Mouse (Mus musculus): ENCODE data around the gene Hecw2. TPM values are rescaled to one million over a fixed set of nuclear protein-coding genes. Genes with fewer than 3 reads are reported as not detected.

Hecw2 gene
- total and polyA plus RNA-seq, 3 experiments: 0.27 TPM; not detected in 2

DNA sequence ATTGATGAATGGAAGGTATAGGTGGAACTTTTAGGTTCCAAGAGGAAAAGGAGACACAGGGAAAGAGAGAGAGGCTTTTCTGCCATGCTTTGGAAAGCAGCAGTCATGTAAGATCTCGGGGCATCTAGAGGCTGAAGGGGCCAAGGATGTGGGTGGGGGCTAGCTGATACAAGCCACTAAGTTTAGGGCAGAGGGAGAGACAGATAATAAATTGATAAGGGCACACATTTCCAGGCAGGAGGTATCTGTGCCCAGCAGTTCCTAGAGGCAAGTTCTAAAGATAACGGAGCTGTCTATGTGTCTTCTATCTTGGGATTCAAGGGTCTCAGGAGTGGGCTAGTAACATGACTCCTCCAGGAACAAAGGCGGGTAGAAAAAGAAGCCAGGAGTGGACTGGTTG, 8.6 kb downstream of the Hecw2 start:
- Histone ChIP-seq H3K27me3 (ENCODE audit: insufficient read depth, low read length) (no peaks in the 10 kb centered on the region), H3K9me3 (replicated peaks) (no peaks in the 10 kb centered on the region), H3K36me3 (replicated peaks) (no peaks in the 10 kb centered on the region), H3K4me1 (ENCODE audit: insufficient read depth, low read depth, low read length) (no peaks in the 10 kb centered on the region), H3K4me3 (ENCODE audit: low read depth, low read length) (no peak overlapping the region)
- TF ChIP-seq CTCF (IDR thresholded peaks at IDR 0.05; ENCODE audit: low read depth, low read length) (no peak), TAL1 (conservative IDR thresholded peaks at IDR 0.05; ENCODE audit: low read depth, low read length) (no peak), GATA1 (IDR thresholded peaks at IDR 0.05; ENCODE audit: borderline replicate concordance, low read length) (no peak), GATA2 (IDR thresholded peaks at IDR 0.05; ENCODE audit: borderline replicate concordance, low read depth, low read length) (no peak), POLR2AphosphoS5 (IDR thresholded peaks at IDR 0.05; ENCODE audit: insufficient replicate concordance, low read depth, low read length) (no peak)
- DNase-seq (ENCODE audit: low spot score) (no peak), ATAC-seq (ENCODE audit: extremely low read depth, insufficient number of reproducible peaks, low FRiP score, poor library complexity, severe bottlenecking) (no peak)

DNA sequence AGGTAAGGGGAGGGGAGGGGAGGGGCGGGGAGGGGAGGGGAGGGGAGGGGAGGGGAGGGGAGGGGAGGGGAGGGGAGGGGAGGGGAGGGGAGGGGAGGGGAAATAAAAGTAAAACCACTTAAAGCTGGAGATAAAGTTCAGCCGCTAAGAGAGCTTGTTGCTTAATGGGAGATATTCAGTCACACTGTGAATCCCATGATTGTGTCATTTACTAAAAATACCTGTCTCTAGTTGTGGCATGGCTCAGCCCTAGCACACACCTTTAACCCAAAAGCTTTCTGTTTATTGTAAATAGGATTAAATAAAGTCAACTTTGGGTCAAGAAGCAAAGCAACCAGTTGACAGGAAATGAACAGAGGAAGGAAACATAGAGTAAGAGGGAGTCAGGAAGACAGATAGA, 14.3 kb downstream of the Hecw2 start:
- Histone ChIP-seq H3K36me3 (replicated peaks) (no peaks in the 10 kb centered on the region), H3K27me3 (ENCODE audit: insufficient read depth, low read length) (no peaks in the 10 kb centered on the region; the same call in 1 of the 2 replicates), H3K4me1 (ENCODE audit: insufficient read depth, low read depth, low read length) (no peaks in the 10 kb centered on the region), H3K4me3 (ENCODE audit: low read depth, low read length) (no peak overlapping the region), H3K9me3 (replicated peaks) (no peaks in the 10 kb centered on the region)
- no peak for ATAC-seq (ENCODE audit: extremely low read depth, insufficient number of reproducible peaks, low FRiP score, poor library complexity, severe bottlenecking)
- TF ChIP-seq GATA2 (IDR thresholded peaks at IDR 0.05; ENCODE audit: borderline replicate concordance, low read depth, low read length): no peak
- no peak for TF ChIP-seq POLR2AphosphoS5 (IDR thresholded peaks at IDR 0.05; ENCODE audit: insufficient replicate concordance, low read depth, low read length)
- no peak for TF ChIP-seq TAL1 (conservative IDR thresholded peaks at IDR 0.05; ENCODE audit: low read depth, low read length)
- TF ChIP-seq GATA1 (IDR thresholded peaks at IDR 0.05; ENCODE audit: borderline replicate concordance, low read length): no peak
- TF ChIP-seq CTCF (IDR thresholded peaks at IDR 0.05; ENCODE audit: low read depth, low read length): no peak
- DNase-seq (ENCODE audit: low spot score): no peak

DNA sequence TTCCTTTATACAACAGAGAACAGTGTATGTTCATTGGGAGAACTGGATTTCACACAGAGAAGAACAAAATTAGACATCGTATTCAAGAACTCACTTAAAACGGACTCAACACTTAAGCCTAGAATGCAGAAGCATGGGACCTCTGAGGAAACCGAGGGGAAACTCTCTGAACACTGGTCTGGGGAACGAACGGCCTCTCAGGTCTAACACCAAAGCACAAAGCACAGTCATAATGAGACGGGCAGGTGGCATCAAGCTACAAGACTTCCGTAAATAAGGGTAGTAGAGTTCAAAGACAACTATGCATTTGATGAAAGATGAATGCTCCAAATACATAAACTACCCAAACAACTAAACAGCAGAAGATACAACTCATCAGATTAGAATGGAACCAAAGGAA, 15.8 kb downstream of the Hecw2 start:
- ATAC-seq (ENCODE audit: extremely low read depth, insufficient number of reproducible peaks, low FRiP score, poor library complexity, severe bottlenecking) (no peak), DNase-seq (ENCODE audit: low spot score) (no peak)
- Histone ChIP-seq H3K4me3 (ENCODE audit: low read depth, low read length) (no peak overlapping the region), H3K36me3 (replicated peaks) (no peaks in the 10 kb centered on the region), H3K4me1 (ENCODE audit: insufficient read depth, low read depth, low read length) (no peaks in the 10 kb centered on the region), H3K27me3 (ENCODE audit: insufficient read depth, low read length) (no peaks in the 10 kb centered on the region; the same call in 1 of the 2 replicates), H3K9me3 (replicated peaks) (no peaks in the 10 kb centered on the region)
- TF ChIP-seq CTCF (IDR thresholded peaks at IDR 0.05; ENCODE audit: low read depth, low read length) (no peak), GATA1 (IDR thresholded peaks at IDR 0.05; ENCODE audit: borderline replicate concordance, low read length) (no peak), TAL1 (conservative IDR thresholded peaks at IDR 0.05; ENCODE audit: low read depth, low read length) (no peak), GATA2 (IDR thresholded peaks at IDR 0.05; ENCODE audit: borderline replicate concordance, low read depth, low read length) (no peak), POLR2AphosphoS5 (IDR thresholded peaks at IDR 0.05; ENCODE audit: insufficient replicate concordance, low read depth, low read length) (no peak)

DNA sequence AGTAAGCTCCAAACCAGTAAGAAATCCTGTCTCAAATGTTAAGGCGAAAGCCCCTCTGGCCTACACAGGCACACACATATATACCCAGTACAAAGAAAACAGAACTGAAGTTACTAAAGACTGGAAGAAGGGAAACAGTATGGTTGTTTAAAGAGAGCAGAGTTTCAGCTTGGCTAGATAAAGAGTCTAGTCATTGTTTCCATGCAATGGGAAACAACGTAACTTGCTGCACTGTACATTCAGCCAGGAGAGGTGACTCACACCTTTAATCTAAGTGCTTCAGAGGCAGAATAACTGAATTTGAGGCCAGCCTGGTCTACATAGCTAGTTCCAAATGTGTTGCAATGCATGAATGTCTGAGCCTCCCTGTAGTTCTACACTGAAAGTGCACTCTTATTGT, 18.4 kb downstream of the Hecw2 start:
- Histone ChIP-seq H3K27me3 (ENCODE audit: insufficient read depth, low read length) (no peaks in the 10 kb centered on the region; the same call in none of the 2 replicates), H3K36me3 (replicated peaks) (no peaks in the 10 kb centered on the region), H3K4me3 (ENCODE audit: low read depth, low read length) (no peak overlapping the region), H3K4me1 (ENCODE audit: insufficient read depth, low read depth, low read length) (no peaks in the 10 kb centered on the region), H3K9me3 (replicated peaks) (no peaks in the 10 kb centered on the region)
- TF ChIP-seq GATA2 (IDR thresholded peaks at IDR 0.05; ENCODE audit: borderline replicate concordance, low read depth, low read length) (no peak), TAL1 (conservative IDR thresholded peaks at IDR 0.05; ENCODE audit: low read depth, low read length) (no peak)
- DNase-seq (ENCODE audit: low spot score) (no peak), ATAC-seq (ENCODE audit: extremely low read depth, insufficient number of reproducible peaks, low FRiP score, poor library complexity, severe bottlenecking) (no peak)

DNA sequence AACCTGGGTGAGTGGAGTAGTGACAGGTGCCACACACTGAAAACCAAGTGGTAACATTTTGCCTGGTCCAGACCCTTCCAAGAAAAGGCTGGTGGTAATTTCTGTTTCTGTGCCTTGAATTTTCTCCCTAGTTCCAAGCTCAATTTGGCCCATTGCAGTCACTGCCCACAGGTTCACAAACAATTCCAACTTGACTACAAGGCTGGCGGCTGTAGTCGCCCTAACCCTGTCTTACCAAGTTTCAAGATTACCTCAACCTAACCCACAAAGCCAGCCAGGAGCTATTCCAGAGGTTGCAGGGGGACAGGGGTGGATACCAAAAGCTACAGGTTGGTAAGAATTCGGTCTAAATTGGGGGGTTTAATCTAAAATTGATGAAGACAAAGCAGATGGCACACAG, 27.0 kb downstream of the Hecw2 start:
- no peaks in the 10 kb centered on the region; the same call in 1 of the 2 replicates for H3K27me3 ChIP-seq (ENCODE audit: insufficient read depth, low read length)
- DNase-seq (ENCODE audit: low spot score) (no peak), ATAC-seq (ENCODE audit: extremely low read depth, insufficient number of reproducible peaks, low FRiP score, poor library complexity, severe bottlenecking) (no peak)
- no peaks in the 10 kb centered on the region for H3K36me3 ChIP-seq (replicated peaks)
- no peaks in the 10 kb centered on the region for H3K9me3 ChIP-seq (replicated peaks)
- TF ChIP-seq POLR2AphosphoS5 (IDR thresholded peaks at IDR 0.05; ENCODE audit: insufficient replicate concordance, low read depth, low read length) (no peak), GATA1 (IDR thresholded peaks at IDR 0.05; ENCODE audit: borderline replicate concordance, low read length) (no peak), GATA2 (IDR thresholded peaks at IDR 0.05; ENCODE audit: borderline replicate concordance, low read depth, low read length) (no peak), CTCF (IDR thresholded peaks at IDR 0.05; ENCODE audit: low read depth, low read length) (no peak), TAL1 (conservative IDR thresholded peaks at IDR 0.05; ENCODE audit: low read depth, low read length) (no peak)
- no peak overlapping the region for H3K4me3 ChIP-seq (ENCODE audit: low read depth, low read length)
- no peaks in the 10 kb centered on the region for H3K4me1 ChIP-seq (ENCODE audit: insufficient read depth, low read depth, low read length)

DNA sequence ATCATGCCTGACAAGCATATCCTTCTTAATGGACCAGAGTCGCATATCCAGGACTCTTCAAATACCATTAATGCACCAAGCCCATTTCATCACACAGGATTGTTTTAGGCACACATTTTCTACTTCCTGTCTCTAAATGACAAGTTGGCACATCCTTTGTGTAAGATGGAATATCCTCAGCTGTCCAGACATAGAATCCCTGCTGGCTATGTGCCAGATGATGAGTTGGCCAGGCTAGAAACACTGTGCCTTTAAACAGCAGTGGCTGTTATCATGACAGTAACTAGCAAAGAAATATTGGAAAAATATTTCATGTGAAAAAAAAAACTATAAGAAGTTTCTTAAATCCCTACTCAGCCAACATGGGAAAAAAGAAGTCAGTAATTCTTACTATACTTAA, 35.4 kb downstream of the Hecw2 start:
- Histone ChIP-seq H3K4me3 (ENCODE audit: low read depth, low read length) (no peak overlapping the region), H3K9me3 (replicated peaks) (no peaks in the 10 kb centered on the region), H3K27me3 (ENCODE audit: insufficient read depth, low read length) (no peaks in the 10 kb centered on the region), H3K36me3 (replicated peaks) (no peaks in the 10 kb centered on the region), H3K4me1 (ENCODE audit: insufficient read depth, low read depth, low read length) (no peaks in the 10 kb centered on the region)
- DNase-seq (ENCODE audit: low spot score): no peak
- TF ChIP-seq TAL1 (conservative IDR thresholded peaks at IDR 0.05; ENCODE audit: low read depth, low read length) (no peak), GATA2 (IDR thresholded peaks at IDR 0.05; ENCODE audit: borderline replicate concordance, low read depth, low read length) (no peak), GATA1 (IDR thresholded peaks at IDR 0.05; ENCODE audit: borderline replicate concordance, low read length) (no peak), CTCF (IDR thresholded peaks at IDR 0.05; ENCODE audit: low read depth, low read length) (no peak), POLR2AphosphoS5 (IDR thresholded peaks at IDR 0.05; ENCODE audit: insufficient replicate concordance, low read depth, low read length) (no peak)
- ATAC-seq (ENCODE audit: extremely low read depth, insufficient number of reproducible peaks, low FRiP score, poor library complexity, severe bottlenecking): no peak

Measured in G1E (cell line).